Mouse (Mus musculus): ENCODE results near the gene Eif4g2. TPM values are rescaled to one million over a fixed set of nuclear protein-coding genes. Genes with fewer than 3 reads are reported as not detected.

Gene Eif4g2
- 616 TPM for polyA plus RNA-seq (2021)

GRCm38 (mm10) chr7:111082822-111083732 lies at the start of gene Eif4g2:
Gene Eif4g2 (minus strand): TSS chr7:111083030.
- POLR2A ChIA-PET, result interaction anchor here (0.7 to 1.7 kb wide), 13 partner anchors 9 to 1233 kb away, joined by 3 to 20 read pairs (median 4); no protein-coding TSS in a partner anchor
- H3K27me3 ChIP-seq, result no peaks in the 10 kb centered on the region
- in situ Hi-C loops (cut with MboI; ENCODE audit: low pct_unique_long_range_greater_than_20kb), result no loop called here
- no peak for TF ChIP-seq CTCF (IDR thresholded peaks at IDR 0.05)
- ATAC-seq (peak; percentile 97), DNase-seq (ENCODE audit: low read depth, low spot score) (peak; percentile 91)
- CTCF ChIA-PET, result interaction anchor here (0.8 to 1.4 kb wide), 4 partner anchors 8 to 158 kb away, joined by 3 to 4 read pairs (median 3); no protein-coding TSS in a partner anchor

GRCm38 (mm10) chr7:111132596-111132995 lies 49.8 kb upstream of the Eif4g2 start:
- CTCF ChIA-PET, result no interaction called here
- POLR2A ChIA-PET, result no interaction called here
- ATAC-seq (no peak), DNase-seq (ENCODE audit: low read depth, low spot score) (no peak)
- in situ Hi-C loops (cut with MboI; ENCODE audit: low pct_unique_long_range_greater_than_20kb), result no loop called here
- no peak for TF ChIP-seq CTCF (IDR thresholded peaks at IDR 0.05)
- H3K27me3 ChIP-seq, result no peaks in the 10 kb centered on the region

- POLR2A ChIA-PET, result no interaction called here
Observed at GRCm38 (mm10) chr7:111126636-111127395, 44.0 kb upstream of the Eif4g2 start.

GRCm38 (mm10) chr7:111123761-111124546 lies 41.1 kb upstream of the Eif4g2 start:
- TF ChIP-seq CTCF (IDR thresholded peaks at IDR 0.05), result no peak
- POLR2A ChIA-PET, result interaction anchor here (1.1 to 1.2 kb wide), 2 partner anchors 32 to 95 kb away, joined by 3 read pairs; partner anchors contain the start of gene Ctr9
- CTCF ChIA-PET, result no interaction called here
- H3K27me3 ChIP-seq, result no peaks in the 10 kb centered on the region
- in situ Hi-C loops (cut with MboI; ENCODE audit: low pct_unique_long_range_greater_than_20kb), result no loop called here
- DNase-seq (ENCODE audit: low read depth, low spot score) (no peak), ATAC-seq (no peak)

More at GRCm38 (mm10) chr7:111126636-111127395, 44.0 kb upstream of the Eif4g2 start:
- in situ Hi-C loops (cut with MboI; ENCODE audit: low pct_unique_long_range_greater_than_20kb), result no loop called here
- no peak for DNase-seq (ENCODE audit: low read depth, low spot score)
- ATAC-seq, result no peak
- TF ChIP-seq CTCF (IDR thresholded peaks at IDR 0.05), result no peak
- H3K27me3 ChIP-seq, result no peaks in the 10 kb centered on the region
- CTCF ChIA-PET, result interaction anchor here (1.8 kb wide), 1 partner anchor 8 kb away, joined by 5 read pairs; no protein-coding TSS in a partner anchor

- ATAC-seq, result peak; percentile 99
- no peaks in the 10 kb centered on the region for H3K27me3 ChIP-seq
- no peak for TF ChIP-seq CTCF (IDR thresholded peaks at IDR 0.05)
- POLR2A ChIA-PET, result interaction anchor here (0.6 to 2.1 kb wide), 7 partner anchors 10 to 847 kb away, joined by 3 to 20 read pairs (median 3); partner anchors contain the start of genes Ctr9 and Eif4g2
- CTCF ChIA-PET, result interaction anchor here (0.7 to 1.8 kb wide), 3 partner anchors 33 to 73 kb away, joined by 3 to 4 read pairs (median 3); partner anchors contain the start of gene Eif4g2
- DNase-seq (ENCODE audit: low read depth, low spot score), result peak; percentile 89
- in situ Hi-C loops (cut with MboI; ENCODE audit: low pct_unique_long_range_greater_than_20kb), result no loop called here
Observed at GRCm38 (mm10) chr7:111122531-111123130, 39.8 kb upstream of the Eif4g2 start.

GRCm38 (mm10) chr7:111122084-111122530 lies 39.3 kb upstream of the Eif4g2 start:
- TF ChIP-seq CTCF (IDR thresholded peaks at IDR 0.05), result no peak
- H3K27me3 ChIP-seq, result no peaks in the 10 kb centered on the region
- in situ Hi-C loops (cut with MboI; ENCODE audit: low pct_unique_long_range_greater_than_20kb), result no loop called here
- ATAC-seq, result peak; percentile 59
- DNase-seq (ENCODE audit: low read depth, low spot score), result no peak
- ChIA-PET CTCF (interaction anchor here (0.7 to 1.8 kb wide), 3 partner anchors 34 to 72 kb away, joined by 3 to 4 read pairs (median 3); partner anchors contain the start of gene Eif4g2), POLR2A (interaction anchor here (1.2 to 2.1 kb wide), 4 partner anchors 9 to 39 kb away, joined by 3 to 20 read pairs (median 5); partner anchors contain the start of gene Eif4g2)

GRCm38 (mm10) chr7:111121522-111121921 lies 38.7 kb upstream of the Eif4g2 start:
- in situ Hi-C loops (cut with MboI; ENCODE audit: low pct_unique_long_range_greater_than_20kb), result no loop called here
- CTCF ChIA-PET, result interaction anchor here (1.5 to 1.8 kb wide), 2 partner anchors 39 to 72 kb away, joined by 3 to 4 read pairs; partner anchors contain the start of gene Eif4g2
- no peak for TF ChIP-seq CTCF (IDR thresholded peaks at IDR 0.05)
- ATAC-seq, result no peak
- POLR2A ChIA-PET, result interaction anchor here (1.2 to 2.1 kb wide), 3 partner anchors 9 to 38 kb away, joined by 4 to 20 read pairs (median 6); partner anchors contain the start of gene Eif4g2
- no peak for DNase-seq (ENCODE audit: low read depth, low spot score)
- H3K27me3 ChIP-seq, result no peaks in the 10 kb centered on the region

- in situ Hi-C loops (cut with MboI; ENCODE audit: low pct_unique_long_range_greater_than_20kb), result no loop called here
- no peaks in the 10 kb centered on the region for H3K27me3 ChIP-seq
- no peak for TF ChIP-seq CTCF (IDR thresholded peaks at IDR 0.05)
- CTCF ChIA-PET, result no interaction called here
- no peak for ATAC-seq
- POLR2A ChIA-PET, result no interaction called here
- no peak for DNase-seq (ENCODE audit: low read depth, low spot score)
Observed at GRCm38 (mm10) chr7:111109561-111109960, 26.7 kb upstream of the Eif4g2 start.

- TF ChIP-seq CTCF (IDR thresholded peaks at IDR 0.05), result no peak
- ChIA-PET CTCF (no interaction called here), POLR2A (no interaction called here)
- ATAC-seq, result no peak
- DNase-seq (ENCODE audit: low read depth, low spot score), result no peak
- no peaks in the 10 kb centered on the region for H3K27me3 ChIP-seq
- in situ Hi-C loops (cut with MboI; ENCODE audit: low pct_unique_long_range_greater_than_20kb), result no loop called here
Observed at GRCm38 (mm10) chr7:111109161-111109560, 26.3 kb upstream of the Eif4g2 start.
